Mouse (Mus musculus) cerebellum, adult 2 months (tissue): ENCODE data around the gene Olfml2b. TPM values are rescaled to one million over a fixed set of nuclear protein-coding genes. Genes with fewer than 3 reads are reported as not detected.

Experiments used
- DNase-seq, 2 experiments: peaks; one replicate each; pipeline ENCODE4 v3.0.0; 2021
- H3K27ac ChIP-seq: fragments of 200-500 bp; 2 replicates; pipeline ENCODE4 v1.5.1; 2012; ENCODE audit warnings: low read length, control low read depth, inconsistent platforms; ENCODE audit not compliant: insufficient read depth
- H3K27me3 ChIP-seq: fragments of 200-500 bp; 2 replicates; pipeline ENCODE4 v1.6.1; 2012; ENCODE audit warnings: inconsistent platforms, mild to moderate bottlenecking, low read length, moderate library complexity; ENCODE audit not compliant: control insufficient read depth, insufficient read depth
- H3K4me1 ChIP-seq: fragments of 200-500 bp; 2 replicates; pipeline ENCODE4 v1.6.1; 2011; ENCODE audit warnings: low read length; ENCODE audit not compliant: control insufficient read depth, insufficient read depth
- H3K4me3 ChIP-seq: fragments of 200-500 bp; replicated peaks from 2 replicates; pipeline ENCODE3; 2011; ENCODE audit warnings: mild to moderate bottlenecking, low read depth, low read length, control low read depth; ENCODE audit not compliant: insufficient read depth
- CTCF ChIP-seq: fragments of 200-500 bp; IDR thresholded peaks from 2 replicates; pipeline ENCODE4 v1.5.1; 2011; ENCODE audit warnings: low read depth, mild to moderate bottlenecking, control low read depth, low read length, moderate library complexity, borderline replicate concordance; ENCODE audit not compliant: insufficient read depth
- POLR2A ChIP-seq: fragments of 200-500 bp; IDR thresholded peaks from 2 replicates; pipeline ENCODE4 v1.6.1; 2011; ENCODE audit warnings: low read length, control low read depth, borderline replicate concordance; ENCODE audit not compliant: insufficient read depth
- WGBS: fragments of 180-500 bp; shearing (Covaris S2); methylation state at CpG from one replicate; pipeline ENCODE4 v1.1.7; 2018; 5-methylcytosine and 5-hydroxymethylcytosine counted together
- polyA plus RNA-seq: library from polyadenylated mRNA; depleted of rRNA; stranded (reverse); fragments of >200 nt; gene quantifications from 2 replicates; pipeline ENCODE4 v1.2.3, GENCODE M21; 2012; rRNA removed

Olfml2b gene
- polyA plus RNA-seq, 1 experiment: 3.8 TPM

- 82% methylated on average over 11 of the region's 11 CpGs for WGBS
- H3K27me3 ChIP-seq: no peaks in the 10 kb centered on the region
- DNase-seq: no peak
- H3K4me3 ChIP-seq: no peak overlapping the region
- no peak overlapping the region for H3K27ac ChIP-seq
- H3K4me1 ChIP-seq: peaks cover 3% of the 10 kb centered on the region; the same call in 1 of the 2 replicates
- TF ChIP-seq POLR2A (no peak), CTCF (no peak)
Observed at GRCm38 (mm10) chr1:170731865-170732595, 87.7 kb downstream of the Olfml2b start.

Other genes with a start within 250 kb of the Olfml2b start
- 50.1 and 51.4 TPM in 2 replicates for gene Nos1ap, start 54.7 kb upstream of the Olfml2b start, polyA plus RNA-seq
- 19.1 and 20.6 TPM in 2 replicates for gene Atf6, start 223.2 kb downstream of the Olfml2b start, polyA plus RNA-seq
- 0.93 and 1.2 TPM in 2 replicates for gene Gm26620, start 240.5 kb downstream of the Olfml2b start, polyA plus RNA-seq
- 32.4 and 33.4 TPM in 2 replicates for gene Dusp12, start 241.0 kb downstream of the Olfml2b start, polyA plus RNA-seq